Mouse (Mus musculus) heart, adult 8-10 months (tissue): Measurements from ENCODE around the gene Triap1. TPM values are rescaled to one million over a fixed set of nuclear protein-coding genes. Genes with fewer than 3 reads are reported as not detected.
"Not testable (repeated sequence)": the region's sequence is repeated elsewhere in the genome, so short reads cannot be mapped to it uniquely, and the experiment has no call there.

ENCODE experiments used
- DNase-seq: peaks from one replicate; pipeline ENCODE4 v3.0.0; 2022; ENCODE audit warnings: low spot score
- total RNA-seq, 4 experiments: library from RNA; stranded (reverse); gene quantifications; 2 replicates each; pipeline ENCODE4 v1.2.4; 2022

Triap1 gene
- 10 to 100 TPM; 25.5 to 27.4 (median 25.8) TPM for total RNA-seq

GRCm38 (mm10) chr5:115340577-115341313, at the start of gene Triap1, which contains the start of gene Gatc:
Triap1 (plus strand) TSS chr5:115341225.
Gatc (minus strand) TSS chr5:115341178.
- peak; percentile 84 for DNase-seq

GRCm38 (mm10) chr5:115294173-115294572, 46.9 kb upstream of the Triap1 start:
- no peak for DNase-seq

DNA sequence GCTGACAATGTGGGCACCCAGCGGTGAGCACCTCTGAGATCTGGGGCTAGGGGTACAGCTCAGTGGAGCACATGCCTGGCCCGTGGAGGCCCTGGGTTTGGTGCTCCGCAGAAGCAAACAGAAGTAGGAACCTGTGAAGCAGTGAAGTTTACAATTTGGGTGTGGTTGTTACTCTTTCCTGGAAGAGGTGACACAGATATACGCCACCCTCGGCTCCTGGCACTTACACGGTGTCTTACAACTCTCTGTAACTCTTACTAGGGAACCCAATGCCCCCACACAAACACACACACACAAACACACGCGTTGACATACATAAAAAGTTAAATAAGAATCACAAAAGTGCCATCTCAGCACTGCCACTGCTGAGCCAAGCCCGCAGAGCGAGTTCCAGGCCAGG, 44.7 kb upstream of the Triap1 start:
- no peak for DNase-seq

DNA sequence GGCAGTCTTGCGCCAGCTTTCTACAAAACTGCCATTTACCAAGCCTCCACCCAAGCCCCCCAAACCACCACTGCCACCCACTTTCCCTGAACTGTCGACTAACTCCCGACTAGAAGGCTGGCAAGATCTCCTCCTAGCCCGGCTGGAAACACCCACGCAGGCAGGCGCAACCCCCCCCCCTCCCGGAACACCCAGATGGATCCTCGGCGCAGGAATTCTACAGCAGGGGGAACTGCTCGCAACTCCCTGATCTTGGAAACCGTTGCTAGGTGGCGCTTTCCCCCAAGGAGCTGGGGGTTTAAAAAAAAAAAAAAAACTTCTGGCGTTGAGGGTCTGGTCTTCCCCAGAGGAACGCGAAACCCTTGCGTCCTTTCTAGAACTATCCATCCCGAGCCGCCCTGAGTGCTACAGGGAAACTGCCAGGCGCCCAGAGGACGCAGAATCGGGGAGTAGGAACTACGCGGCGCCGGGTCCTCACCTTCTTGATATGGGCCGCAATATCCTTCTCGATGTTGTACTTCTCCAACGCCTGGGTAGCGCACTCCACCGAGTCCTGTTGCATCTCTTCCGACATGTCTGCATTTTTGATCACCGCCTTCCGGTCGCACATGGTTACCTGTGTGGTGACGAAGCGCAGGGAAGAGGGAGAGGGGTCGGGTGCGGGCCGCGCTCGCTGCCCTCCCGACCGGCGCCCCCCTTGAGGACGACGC, 40.8 kb upstream of the Triap1 start:
- DNase-seq: peak; percentile 50

DNA sequence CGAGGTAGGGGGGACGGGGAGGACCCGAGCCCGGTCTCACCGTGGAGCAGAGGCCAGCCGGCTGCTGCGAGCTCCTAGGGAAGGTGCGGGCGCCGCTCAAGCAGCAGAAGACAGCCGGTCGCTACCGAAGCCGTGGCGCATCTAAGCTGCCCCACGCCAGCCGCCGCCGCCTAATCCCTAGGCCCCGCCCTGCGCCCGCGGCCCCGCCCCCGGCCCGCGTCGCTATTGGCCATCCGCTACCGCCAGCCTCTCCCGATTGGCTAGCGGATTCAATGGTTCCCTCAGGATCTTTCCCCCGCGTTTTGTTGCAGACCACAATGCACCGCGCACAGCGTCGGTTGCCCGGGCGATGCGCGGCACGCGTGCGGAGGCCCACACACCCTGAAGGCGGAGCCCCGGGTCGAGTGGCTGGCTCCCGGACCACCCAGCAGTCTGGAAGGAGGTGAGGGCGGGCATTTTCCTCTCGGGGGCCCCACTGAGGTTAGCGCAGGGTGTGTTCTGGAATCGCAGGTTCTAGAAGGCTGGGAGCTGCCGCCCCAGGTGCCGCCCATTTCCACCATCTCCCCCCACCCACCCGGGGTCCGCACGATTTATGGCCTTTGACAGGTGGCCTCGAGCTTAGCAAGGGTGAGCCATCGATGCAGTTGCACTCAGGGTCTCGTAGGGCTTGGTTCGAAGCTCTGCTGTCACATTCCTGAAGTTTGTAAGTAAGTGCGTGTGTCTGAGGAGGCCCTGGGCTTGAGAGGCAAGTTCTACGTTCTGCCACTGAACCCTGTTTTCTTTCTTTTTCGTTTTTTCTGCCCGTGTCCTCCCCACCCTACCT, 40.0 kb upstream of the Triap1 start, which contains the start of gene Dynll1:
Dynll1 (minus strand) TSS at position 208 of the 823 bp plus-strand sequence.
- DNase-seq: peak; percentile 100

GRCm38 (mm10) chr5:115301615-115302014, 39.4 kb upstream of the Triap1 start:
- no peak for DNase-seq

- DNase-seq: not testable (repeated sequence)
These were observed 38.8 kb upstream of the Triap1 start for GRCm38 (mm10) chr5:115302190-115302589.

GRCm38 (mm10) chr5:115312354-115312753, 28.7 kb upstream of the Triap1 start:
- DNase-seq: no peak

DNA sequence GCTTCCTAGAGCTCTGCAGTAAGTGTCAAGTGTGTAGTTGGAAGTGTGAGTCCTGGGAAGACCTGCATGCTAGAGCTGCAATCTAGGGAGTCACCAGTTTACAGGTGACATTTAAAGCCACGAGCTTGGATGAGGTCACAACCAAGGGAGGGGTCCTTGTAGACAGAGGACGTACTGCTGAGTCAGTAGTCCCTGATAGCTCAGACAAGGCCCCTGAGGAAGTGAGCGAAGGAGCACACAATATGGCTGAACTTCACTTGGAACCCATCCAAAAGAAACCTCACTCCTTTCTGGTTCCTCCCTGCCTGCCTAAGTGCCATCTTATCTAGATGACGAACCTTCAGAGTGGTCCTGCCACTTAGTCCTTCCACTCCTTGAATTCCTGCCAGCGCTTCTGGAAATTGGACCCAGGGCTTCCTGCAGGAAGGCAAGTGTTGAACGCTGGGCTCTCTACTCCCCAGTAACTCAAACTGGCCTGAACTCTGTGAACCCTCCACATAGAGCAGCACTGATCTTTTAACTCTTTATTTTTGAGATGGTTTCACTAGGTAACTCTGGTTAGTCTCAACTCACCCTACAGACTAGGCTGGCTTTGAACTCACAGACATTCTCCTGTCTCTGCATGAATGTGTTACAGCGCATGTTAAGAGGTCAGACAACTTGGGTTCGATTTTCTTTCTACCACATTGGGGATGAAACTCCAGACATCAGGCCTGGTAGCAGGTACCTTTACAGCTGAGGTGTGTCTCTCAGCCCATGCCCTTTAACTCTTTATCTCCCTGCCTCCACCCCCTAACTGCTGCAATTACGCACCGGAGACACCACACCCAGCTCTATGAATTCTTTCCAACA, 28.0 kb upstream of the Triap1 start:
- no peak for DNase-seq

DNA sequence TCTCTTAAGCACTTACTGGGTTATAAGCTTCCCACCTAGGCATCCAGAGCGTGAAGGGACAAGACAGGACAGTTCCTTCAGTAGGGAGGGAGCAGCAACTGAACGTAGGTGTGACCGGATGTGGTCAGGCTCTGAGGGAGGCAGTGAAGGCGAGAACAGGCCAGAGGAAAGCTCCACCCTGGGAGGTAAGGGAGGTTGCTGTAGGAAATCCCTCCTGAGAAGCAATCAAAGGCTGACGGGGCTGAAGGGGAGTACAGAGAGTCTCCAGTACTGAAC, 27.4 kb upstream of the Triap1 start:
- no peak for DNase-seq

DNA sequence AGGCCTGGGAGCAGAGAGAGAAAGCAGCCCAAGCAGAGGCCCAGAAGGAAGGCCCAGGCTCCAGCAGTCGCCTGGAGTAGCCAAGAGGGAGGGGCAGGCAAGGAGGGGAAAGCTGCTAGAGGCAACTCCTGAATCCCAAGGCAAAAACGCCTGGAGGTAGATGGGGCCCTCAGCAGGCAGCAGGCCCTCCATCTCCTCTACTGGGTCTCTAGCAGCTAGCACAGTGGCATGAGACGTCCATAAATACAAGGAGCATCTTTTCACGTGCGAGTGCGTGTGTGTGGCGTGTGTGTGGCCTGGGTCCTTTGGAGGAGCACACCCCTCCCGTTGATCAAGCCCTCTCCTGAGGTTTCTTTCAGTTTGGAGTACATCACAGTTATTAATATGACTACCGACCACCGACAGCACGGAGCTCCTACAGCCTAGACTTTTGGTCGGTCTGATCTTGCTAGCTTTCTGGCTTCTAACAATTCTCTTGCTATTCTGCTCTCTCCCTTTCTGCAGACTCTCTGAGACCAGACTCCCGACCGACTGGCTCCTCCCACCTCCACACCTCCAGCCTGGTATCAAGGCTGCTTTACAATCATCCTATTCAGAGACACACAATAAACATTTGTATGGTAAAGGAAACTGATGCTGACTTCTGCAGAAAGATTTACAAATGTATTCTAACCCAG, 23.9 kb upstream of the Triap1 start:
- no peak for DNase-seq

- no peak for DNase-seq
These were observed 23.2 kb upstream of the Triap1 start for GRCm38 (mm10) chr5:115317645-115318328.

GRCm38 (mm10) chr5:115319004-115319940, 21.8 kb upstream of the Triap1 start:
- DNase-seq: peak; percentile 80

DNA sequence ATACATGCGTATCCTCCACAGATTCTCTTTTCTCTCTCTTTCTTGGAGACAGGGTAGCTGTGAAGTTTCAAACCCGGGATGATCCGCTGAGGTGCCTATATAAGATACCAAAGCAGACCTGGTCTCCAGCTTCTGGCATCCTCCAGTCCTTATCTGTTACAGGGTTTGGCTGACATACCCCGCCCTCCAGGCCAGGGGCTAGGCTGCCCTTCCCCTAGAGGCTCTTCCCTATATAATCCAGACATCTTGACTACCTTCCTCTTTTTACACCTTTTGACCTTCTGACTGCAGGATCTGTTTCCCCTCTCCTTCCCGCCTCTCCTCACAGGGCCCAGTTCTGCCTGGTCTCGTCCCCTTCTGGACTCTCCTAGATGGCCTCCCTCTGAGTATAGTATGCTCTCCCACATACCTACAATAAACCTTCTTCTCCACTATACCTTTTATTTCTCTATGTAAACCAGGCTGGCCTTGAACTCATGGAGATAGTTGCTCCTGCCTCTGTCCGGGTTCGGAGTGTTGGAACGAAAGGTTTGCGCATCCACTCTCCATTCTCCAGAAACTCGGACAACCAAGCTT, 14.7 kb upstream of the Triap1 start:
- DNase-seq: no peak

DNA sequence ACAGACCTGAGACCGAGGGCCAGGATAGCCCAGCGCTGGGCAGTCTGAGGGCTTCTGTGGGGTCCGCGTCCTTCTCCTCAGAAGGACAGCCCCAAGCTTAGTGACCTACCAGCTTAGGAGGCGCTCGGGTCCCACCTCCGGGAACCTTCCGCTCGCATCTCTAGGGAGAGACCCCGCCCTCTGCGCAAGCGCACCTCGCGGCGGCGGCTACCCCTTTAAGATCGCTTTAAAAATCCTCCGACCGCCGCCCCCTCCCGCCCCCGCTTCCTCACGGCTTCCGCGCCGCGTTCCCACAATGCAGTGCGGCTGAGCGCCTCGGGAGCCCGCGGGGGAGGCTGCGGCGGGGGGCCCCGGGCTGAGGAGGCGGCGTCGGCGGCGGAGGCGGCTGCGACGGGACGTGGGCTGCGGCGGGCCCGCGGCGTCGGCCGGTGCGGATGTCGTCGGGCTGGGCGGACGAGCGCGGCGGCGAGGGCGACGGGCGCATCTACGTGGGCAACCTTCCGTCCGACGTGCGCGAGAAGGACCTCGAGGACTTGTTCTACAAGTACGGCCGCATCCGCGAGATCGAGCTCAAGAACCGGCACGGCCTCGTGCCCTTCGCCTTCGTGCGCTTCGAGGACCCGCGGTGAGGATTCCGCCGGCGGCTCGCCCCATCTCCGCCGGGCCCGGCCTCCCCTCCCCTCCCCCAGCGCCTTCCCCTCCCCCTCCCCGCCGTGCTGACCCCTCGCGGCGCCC, 14.0 kb upstream of the Triap1 start, which contains the start of gene Srsf9:
Srsf9 (plus strand) TSS at position 303 of the 735 bp plus-strand sequence.
- peak; percentile 94 for DNase-seq

- DNase-seq: no peak
These were observed 13.1 kb upstream of the Triap1 start for GRCm38 (mm10) chr5:115327610-115328548.

- DNase-seq: no peak
These were observed 10.1 kb upstream of the Triap1 start for GRCm38 (mm10) chr5:115330955-115331354.
